Mouse (Mus musculus) bone marrow, adult 2 months (tissue): ENCODE results near the gene Itga6. TPM values are rescaled to one million over a fixed set of nuclear protein-coding genes. Genes with fewer than 3 reads are reported as not detected.

ENCODE experiments used
- H3K27ac ChIP-seq: fragments of 200-500 bp; 2 replicates; pipeline ENCODE4 v1.5.1; 2012; ENCODE audit warnings: low read depth, mild to moderate bottlenecking, control low read depth, inconsistent platforms, low read length; ENCODE audit not compliant: control insufficient read depth, poor library complexity, insufficient read depth
- H3K4me1 ChIP-seq: fragments of 200-500 bp; 2 replicates; pipeline ENCODE4 v1.6.1; 2011; ENCODE audit warnings: low read length; ENCODE audit not compliant: control insufficient read depth, insufficient read depth
- H3K4me3 ChIP-seq: fragments of 200-500 bp; replicated peaks from 2 replicates; pipeline ENCODE3; 2011; ENCODE audit warnings: mild to moderate bottlenecking, low read depth, low read length, control low read depth; ENCODE audit not compliant: control insufficient read depth
- CTCF ChIP-seq: fragments of 200-500 bp; IDR thresholded peaks from 2 replicates; pipeline ENCODE4 v1.5.1; 2011; ENCODE audit warnings: low read length, control low read depth; ENCODE audit not compliant: control insufficient read depth, insufficient read depth
- POLR2A ChIP-seq: fragments of 200-500 bp; IDR thresholded peaks from 2 replicates; pipeline ENCODE4 v1.6.1; 2011; ENCODE audit warnings: low read depth, mild to moderate bottlenecking, control low read depth, low read length, borderline replicate concordance; ENCODE audit not compliant: control insufficient read depth
- WGBS: fragments of 180-500 bp; shearing (Covaris S2); methylation state at CpG from one replicate; pipeline ENCODE4 v1.1.7; 2018; 5-methylcytosine and 5-hydroxymethylcytosine counted together
- polyA plus RNA-seq: library from polyadenylated mRNA; stranded (reverse); fragments of >200 nt; gene quantifications from 2 replicates; pipeline ENCODE4 v1.2.4, GENCODE M21; 2011; ENCODE audit warnings: low replicate concordance; ENCODE audit not compliant: missing spikeins, insufficient read depth, insufficient read length

Itga6 gene
- polyA plus RNA-seq, 1 experiment: 38.3 TPM

GRCm38 (mm10) chr2:71810010-71810409, 64.6 kb downstream of the Itga6 start:
- WGBS: 87% methylated on average over 11 of the region's 11 CpGs
- H3K27ac ChIP-seq: no peak overlapping the region
- peaks cover 14% of the 10 kb centered on the region for H3K4me1 ChIP-seq
- no peak overlapping the region for H3K4me3 ChIP-seq
- TF ChIP-seq CTCF (no peak), POLR2A (no peak)

- TF ChIP-seq POLR2A: no peak
- no peak for TF ChIP-seq CTCF
- WGBS: 53% methylated on average over 6 of the region's 6 CpGs
- Histone ChIP-seq H3K4me1 (peaks cover 16% of the 10 kb centered on the region), H3K27ac (no peak overlapping the region), H3K4me3 (no peak overlapping the region)
These were observed 65.5 kb downstream of the Itga6 start for GRCm38 (mm10) chr2:71810906-71811305.

- Histone ChIP-seq H3K4me1 (peaks cover 18% of the 10 kb centered on the region), H3K4me3 (peak overlapping the region; percentile 27), H3K27ac (0 out of 2 replicates have a peak overlapping the region, but pooled peaks have one; percentile 19)
- no peak for TF ChIP-seq POLR2A
- peak; percentile 90 for TF ChIP-seq CTCF
- 28% methylated on average over 12 of the region's 12 CpGs for WGBS
These were observed 67.0 kb downstream of the Itga6 start for GRCm38 (mm10) chr2:71812221-71813021.

GRCm38 (mm10) chr2:71813022-71813358, 67.6 kb downstream of the Itga6 start:
- WGBS: 47% methylated on average over 7 of the region's 9 CpGs
- no peak for TF ChIP-seq CTCF
- TF ChIP-seq POLR2A: no peak
- peak overlapping the region; percentile 27 for H3K4me3 ChIP-seq
- H3K27ac ChIP-seq: 0 out of 2 replicates have a peak overlapping the region, but pooled peaks have one; percentile 19
- H3K4me1 ChIP-seq: peaks cover 18% of the 10 kb centered on the region

- WGBS: 42% methylated on average over 8 of the region's 8 CpGs
- Histone ChIP-seq H3K4me3 (no peak overlapping the region), H3K27ac (peak overlapping the region; percentile 73), H3K4me1 (peaks cover 18% of the 10 kb centered on the region)
- no peak for TF ChIP-seq POLR2A
- TF ChIP-seq CTCF: 0 out of 2 replicates have a peak, but pooled peaks have one; percentile 2
These were observed 68.0 kb downstream of the Itga6 start for GRCm38 (mm10) chr2:71813371-71813770.

- Histone ChIP-seq H3K4me3 (no peak overlapping the region), H3K27ac (peak overlapping the region; percentile 73), H3K4me1 (peaks cover 18% of the 10 kb centered on the region)
- WGBS: 2% methylated on average over 3 of the region's 3 CpGs
- TF ChIP-seq CTCF: no peak
- TF ChIP-seq POLR2A: no peak
These were observed 68.6 kb downstream of the Itga6 start for GRCm38 (mm10) chr2:71814016-71814415.

GRCm38 (mm10) chr2:71815279-71815678, 69.9 kb downstream of the Itga6 start:
- TF ChIP-seq POLR2A: no peak
- TF ChIP-seq CTCF: no peak
- 51% methylated on average over 5 of the region's 5 CpGs for WGBS
- Histone ChIP-seq H3K27ac (peak overlapping the region; percentile 28; the same call in 1 of the 2 replicates), H3K4me1 (peaks cover 18% of the 10 kb centered on the region), H3K4me3 (no peak overlapping the region)

GRCm38 (mm10) chr2:71816391-71817041, 71.1 kb downstream of the Itga6 start:
- Histone ChIP-seq H3K4me1 (peaks cover 18% of the 10 kb centered on the region), H3K4me3 (no peak overlapping the region), H3K27ac (no peak overlapping the region)
- TF ChIP-seq POLR2A (no peak), CTCF (peak; percentile 15; the same call in 1 of the 2 replicates)
- WGBS: 39% methylated on average over 14 of the region's 14 CpGs
